Mouse (Mus musculus) CH12.LX (cell line): Measurements from ENCODE around the gene 8030474K03Rik. TPM values are rescaled to one million over a fixed set of nuclear protein-coding genes. Genes with fewer than 3 reads are reported as not detected.

Source experiments
- HCFC1 ChIP-seq: IDR thresholded peaks from 2 replicates; pipeline ENCODE4 v1.6.1; 2012; ENCODE audit warnings: low read depth, mild to moderate bottlenecking, inconsistent platforms, low read length, improper control_type of control experiment
- polyA plus RNA-seq: library from polyadenylated mRNA; unstranded; fragments of >175 nt; gene quantifications from 2 replicates; pipeline ENCODE4 v1.2.1, GENCODE M21; 2012; ENCODE audit warnings: low read depth; ENCODE audit not compliant: insufficient read length
- total RNA-seq, 2 experiments: library from RNA; depleted of rRNA; stranded (reverse); fragments of 300-350 nt in 1 of 2; fragments of >200 nt in 1 of 2; gene quantifications; 2 replicates each; pipeline ENCODE4 v1.2.3; 2012 to 2014

8030474K03Rik gene
- total and polyA plus RNA-seq, 3 experiments = not detected

GRCm38 (mm10) chrX:101847191-101847795, 52.8 kb downstream of the 8030474K03Rik start (continued):
- no peak for TF ChIP-seq HCFC1

Other genes starting within 250 kb of the 8030474K03Rik start
- 49.9 and 55.4 TPM in 2 replicates for gene Ogt, start 154.6 kb upstream of the 8030474K03Rik start, total RNA-seq (2012; rRNA removed)
- 62.8 and 70.1 TPM in 2 replicates for gene Ogt, start 154.6 kb upstream of the 8030474K03Rik start, total RNA-seq (2014; rRNA removed)
- 56.6 and 62.3 TPM in 2 replicates for gene Ogt, start 154.6 kb upstream of the 8030474K03Rik start, polyA plus RNA-seq
- not detected in 2 replicates for gene Cxcr3, start 60.4 kb upstream of the 8030474K03Rik start, total RNA-seq (2012; rRNA removed)
- gene Cxcr3, start 60.4 kb upstream of the 8030474K03Rik start, total RNA-seq (2014; rRNA removed) = not detected in 2 replicates
- gene Cxcr3, start 60.4 kb upstream of the 8030474K03Rik start, polyA plus RNA-seq = not detected in 2 replicates
- gene Gm4779, start 233 bp upstream of the 8030474K03Rik start, total RNA-seq (2012; rRNA removed) = not detected in 2 replicates
- not detected in 2 replicates for gene Gm4779, start 233 bp upstream of the 8030474K03Rik start, total RNA-seq (2014; rRNA removed)
- gene Gm4779, start 233 bp upstream of the 8030474K03Rik start, polyA plus RNA-seq = not detected in 2 replicates
- under 0.01 and 0.17 TPM in 2 replicates for gene Nhsl2, start 54.7 kb downstream of the 8030474K03Rik start, total RNA-seq (2012; rRNA removed)
- gene Nhsl2, start 54.7 kb downstream of the 8030474K03Rik start, total RNA-seq (2014; rRNA removed) = 0.01 TPM in 1 of 2 replicates, not detected in the other
- 0.10 and 0.19 TPM in 2 replicates for gene Nhsl2, start 54.7 kb downstream of the 8030474K03Rik start, polyA plus RNA-seq